Mouse (Mus musculus) hindbrain, embryonic 14.5 days (tissue): ENCODE measurements at regions not wholly inside any gene's neighbourhood (a gene's known extent, or its start where the extent isn't known, plus 50 kb on each side); places are given as distances from the start of the nearest gene placed in this dataset.

Experiments
- ATAC-seq: fragments of 200-750 bp; cut with Nextera tagmentation; 2 replicates; pipeline ENCODE4 v1.8.0; 2017; ENCODE audit warnings: moderate number of reproducible peaks, mild to moderate bottlenecking, moderate TSS enrichment, moderate library complexity; ENCODE audit not compliant: low FRiP score
- DNase-seq: peaks from one replicate; pipeline ENCODE4 v3.0.0-alpha.2; 2015; ENCODE audit warnings: low spot score
- H3K27ac ChIP-seq: fragments of 300-500 bp; sonication (generic); 2 replicates; pipeline ENCODE4 v1.5.1; 2014; ENCODE audit warnings: mild to moderate bottlenecking, moderate library complexity
- H3K27me3 ChIP-seq: fragments of 300-500 bp; sonication (generic); 2 replicates; pipeline ENCODE4 v1.6.1; 2014; ENCODE audit warnings: mild to moderate bottlenecking, low read length, mixed read lengths; ENCODE audit not compliant: control insufficient read depth, insufficient read depth
- H3K36me3 ChIP-seq: fragments of 300-500 bp; sonication (generic); replicated peaks from 2 replicates; pipeline ENCODE4 v1.6.1; 2014; ENCODE audit not compliant: control insufficient read depth, insufficient read depth
- H3K4me1 ChIP-seq: fragments of 300-500 bp; sonication (generic); replicated peaks from 2 replicates; pipeline ENCODE4 v1.6.1; 2014; ENCODE audit warnings: antibody characterized with exemption, low read length, mixed read lengths; ENCODE audit not compliant: control insufficient read depth, insufficient read depth
- H3K4me2 ChIP-seq: fragments of 300-500 bp; sonication (generic); replicated peaks from 2 replicates; pipeline ENCODE4 v1.6.1; 2014; ENCODE audit warnings: mild to moderate bottlenecking, moderate library complexity
- H3K4me3 ChIP-seq: fragments of 300-500 bp; sonication (generic); replicated peaks from 2 replicates; pipeline ENCODE4 v1.5.1; 2014; ENCODE audit warnings: mild to moderate bottlenecking, low read length
- H3K9ac ChIP-seq: fragments of 300-500 bp; sonication (generic); 2 replicates; pipeline ENCODE4 v1.6.1; 2014
- H3K9me3 ChIP-seq: fragments of 300-500 bp; sonication (generic); 2 replicates; pipeline ENCODE4 v1.6.1; 2016; ENCODE audit warnings: low read length; ENCODE audit not compliant: control insufficient read depth
- WGBS: fragments of 180-500 bp; shearing (Covaris S2); extraction: QIAGEN DNeasy Blood & Tissue Kit; methylation state at CpG from one replicate; pipeline ENCODE4 v1.1.7; 2014; 5-methylcytosine and 5-hydroxymethylcytosine counted together

GRCm38 (mm10) chr5:74757557-74757956, 54.8 kb upstream of the Lnx1 start:
- Histone ChIP-seq H3K9me3 (no peaks in the 10 kb centered on the region), H3K4me2 (no peak overlapping the region), H3K36me3 (no peaks in the 10 kb centered on the region), H3K27me3 (no peaks in the 10 kb centered on the region), H3K27ac (no peak overlapping the region), H3K4me3 (no peak overlapping the region), H3K4me1 (no peaks in the 10 kb centered on the region), H3K9ac (no peak overlapping the region)
- ATAC-seq (no peak), DNase-seq (no peak)
- 91% methylated on average over 5 of the region's 5 CpGs for WGBS

DNA sequence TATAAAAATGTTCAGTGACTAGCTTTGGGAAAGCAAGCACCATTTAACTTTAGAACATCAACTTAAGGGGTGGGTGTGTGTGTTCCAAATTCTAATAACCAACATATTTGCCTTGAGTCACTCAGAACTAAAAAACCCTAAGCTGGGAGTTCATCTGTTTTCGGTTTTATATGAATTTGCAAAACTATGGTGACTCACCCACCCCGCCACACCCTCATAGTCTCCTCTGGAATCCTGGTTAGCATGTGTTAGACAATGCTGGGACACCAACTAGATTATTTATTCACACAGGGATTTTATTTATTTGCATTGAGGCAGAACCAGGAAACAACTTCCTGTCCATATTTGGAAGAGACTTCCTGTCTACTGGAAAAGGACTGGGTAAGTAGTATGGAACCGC, 50.2 kb upstream of the Lnx1 start:
- no peak for DNase-seq
- H3K27ac ChIP-seq: no peak overlapping the region
- WGBS: 91% methylated on average over 3 of the region's 3 CpGs
- H3K36me3 ChIP-seq: no peaks in the 10 kb centered on the region
- no peak overlapping the region for H3K4me2 ChIP-seq
- no peaks in the 10 kb centered on the region for H3K9me3 ChIP-seq
- no peaks in the 10 kb centered on the region for H3K4me1 ChIP-seq
- no peak overlapping the region for H3K4me3 ChIP-seq
- no peaks in the 10 kb centered on the region for H3K27me3 ChIP-seq
- ATAC-seq: no peak
- H3K9ac ChIP-seq: no peak overlapping the region
